Mouse (Mus musculus) thymus, postnatal 25 days (tissue): Measurements from ENCODE around the gene Apbb1.

ENCODE experiments used
- DNase-seq: peaks from one replicate; pipeline ENCODE4 v3.0.0; 2022

Gene Apbb1

GRCm38 (mm10) chr7:105569512-105570496 is 11.6 kb downstream of the Apbb1 start:
- no peak for DNase-seq

- DNase-seq = no peak
These were observed 12.4 kb downstream of the Apbb1 start for GRCm38 (mm10) chr7:105568988-105569471.

- DNase-seq = no peak
These were observed 12.9 kb downstream of the Apbb1 start for GRCm38 (mm10) chr7:105568583-105568982.

GRCm38 (mm10) chr7:105565071-105565836 is 16.2 kb downstream of the Apbb1 start:
- no peak for DNase-seq

- no peak for DNase-seq
These were observed 18.1 kb downstream of the Apbb1 start for GRCm38 (mm10) chr7:105563367-105563766.

GRCm38 (mm10) chr7:105562317-105562716 is 19.1 kb downstream of the Apbb1 start:
- no peak for DNase-seq

GRCm38 (mm10) chr7:105559016-105559415 is 22.4 kb downstream of the Apbb1 start:
- peak; percentile 15 for DNase-seq

- no peak for DNase-seq
These were observed 23.8 kb downstream of the Apbb1 start for GRCm38 (mm10) chr7:105557671-105558070.

GRCm38 (mm10) chr7:105556406-105556805 is 25.0 kb downstream of the Apbb1 start:
- DNase-seq = no peak

GRCm38 (mm10) chr7:105555571-105555970 is 25.9 kb downstream of the Apbb1 start:
- DNase-seq = no peak

GRCm38 (mm10) chr7:105554212-105554942 is 27.1 kb downstream of the Apbb1 start, which contains the start of gene Smpd1:
Smpd1 (plus strand) TSS chr7:105554360.
- peak; percentile 89 for DNase-seq

- no peak for DNase-seq
These were observed 27.8 kb downstream of the Apbb1 start for GRCm38 (mm10) chr7:105553456-105554211.

- no peak for DNase-seq
These were observed 32.4 kb downstream of the Apbb1 start for GRCm38 (mm10) chr7:105549035-105549434.

- DNase-seq = no peak
These were observed 33.5 kb downstream of the Apbb1 start for GRCm38 (mm10) chr7:105547970-105548369.

- no peak for DNase-seq
These were observed 35.5 kb downstream of the Apbb1 start for GRCm38 (mm10) chr7:105545986-105546385.

- no peak for DNase-seq
These were observed 47.3 kb downstream of the Apbb1 start for GRCm38 (mm10) chr7:105534162-105534561.

GRCm38 (mm10) chr7:105528094-105528493 is 53.4 kb downstream of the Apbb1 start:
- no peak for DNase-seq

GRCm38 (mm10) chr7:105527306-105527937 is 54.0 kb downstream of the Apbb1 start:
- no peak for DNase-seq

GRCm38 (mm10) chr7:105524222-105524621 is 57.2 kb downstream of the Apbb1 start:
- no peak for DNase-seq

GRCm38 (mm10) chr7:105520201-105520600 is 61.3 kb downstream of the Apbb1 start:
- DNase-seq = no peak

- DNase-seq = no peak
These were observed 61.7 kb downstream of the Apbb1 start for GRCm38 (mm10) chr7:105519771-105520170.
